Mouse (Mus musculus): ENCODE measurements around the gene Cdh15. TPM values are rescaled to one million over a fixed set of nuclear protein-coding genes. Genes with fewer than 3 reads are reported as not detected.

The Cdh15 gene
- polyA plus RNA-seq, 1 experiment from 2014 or later: 5.4 TPM

Other genes with a start within 250 kb of the Cdh15 start
- 4.6 and 6.2 TPM in 2 replicates for gene Galns, start 236.5 kb upstream of the Cdh15 start, polyA plus RNA-seq (2016; fragmentation: Nextera tagmentation; extraction: Ambion mirVana)
- 65.6 and 69.7 TPM in 2 replicates for gene Trappc2l, start 236.3 kb upstream of the Cdh15 start, polyA plus RNA-seq (2016; fragmentation: Nextera tagmentation; extraction: Ambion mirVana)
- not detected in 2 replicates for gene Pabpn1l, start 225.2 kb upstream of the Cdh15 start, polyA plus RNA-seq (2016; fragmentation: Nextera tagmentation; extraction: Ambion mirVana)
- gene Cbfa2t3, start 148.9 kb upstream of the Cdh15 start, polyA plus RNA-seq (2016; fragmentation: Nextera tagmentation; extraction: Ambion mirVana): 15.3 and 16.7 TPM in 2 replicates
- 16.6 and 18.3 TPM in 2 replicates for gene Acsf3, start 72.5 kb upstream of the Cdh15 start, polyA plus RNA-seq (2016; fragmentation: Nextera tagmentation; extraction: Ambion mirVana)
- gene Ankrd11, start 194.3 kb downstream of the Cdh15 start, polyA plus RNA-seq (2016; fragmentation: Nextera tagmentation; extraction: Ambion mirVana): 96.8 and 98.8 TPM in 2 replicates
- gene Spg7, start 215.0 kb downstream of the Cdh15 start, polyA plus RNA-seq (2016; fragmentation: Nextera tagmentation; extraction: Ambion mirVana): 60.0 and 61.0 TPM in 2 replicates